Mouse (Mus musculus) left cerebral cortex, postnatal 25 days (tissue): Measurements from ENCODE around the gene Akap1. TPM values are rescaled to one million over a fixed set of nuclear protein-coding genes. Genes with fewer than 3 reads are reported as not detected.

ENCODE experiments used
- DNase-seq, 2 experiments: peaks; one replicate each; pipeline ENCODE4 v3.0.0; 2022; ENCODE audit warnings: low spot score in 2 of 2, mixed read lengths in 1 of 2
- intact Hi-C: fragments of 180-260 bp; cut with DNase I; formaldehyde crosslinking; loops from one replicate; pipeline ENCODE4 v1.15.1; 2025
- total RNA-seq, 2 experiments: library from RNA; stranded (reverse); gene quantifications; 2 replicates each; pipeline ENCODE4 v1.2.3; 2021

Akap1 gene
- total RNA-seq, 2 experiments from 2014 or later: 34.2 to 41.7 TPM

- intact Hi-C loops: loop anchor here (5.0 kb wide), 4 partner anchors 94 to 854 kb away; no protein-coding TSS in a partner anchor
- DNase-seq: no peak
Measured at GRCm38 (mm10) chr11:88820742-88821576, 43.4 kb downstream of the Akap1 start.

GRCm38 (mm10) chr11:88820253-88820652, 44.1 kb downstream of the Akap1 start:
- intact Hi-C loops: loop anchor here (5.0 kb wide), 4 partner anchors 93 to 853 kb away; no protein-coding TSS in a partner anchor
- no peak for DNase-seq

GRCm38 (mm10) chr11:88817061-88817460, 47.3 kb downstream of the Akap1 start:
- intact Hi-C loops: no loop called here
- no peak for DNase-seq

GRCm38 (mm10) chr11:88803231-88804010, 61.0 kb downstream of the Akap1 start:
- intact Hi-C loops: no loop called here
- DNase-seq: no peak

- no peak for DNase-seq
- intact Hi-C loops: no loop called here
Measured at GRCm38 (mm10) chr11:88796207-88796606, 68.2 kb downstream of the Akap1 start.

GRCm38 (mm10) chr11:88789893-88790292, 74.5 kb downstream of the Akap1 start:
- intact Hi-C loops: no loop called here
- DNase-seq: no peak

GRCm38 (mm10) chr11:88786816-88787215, 77.6 kb downstream of the Akap1 start:
- intact Hi-C loops: no loop called here
- DNase-seq: no peak

GRCm38 (mm10) chr11:88783525-88783924, 80.9 kb downstream of the Akap1 start:
- DNase-seq: no peak
- intact Hi-C loops: no loop called here

- DNase-seq: peak in 1 of 2 experiments; percentile 4
Measured at GRCm38 (mm10) chr11:88782531-88782930, 81.9 kb downstream of the Akap1 start.

More at GRCm38 (mm10) chr11:88782531-88782930, 81.9 kb downstream of the Akap1 start:
- intact Hi-C loops: no loop called here

Other genes with a start within 250 kb of the Akap1 start
- gene Msi2, start 146.1 kb downstream of the Akap1 start, total RNA-seq: 100 to 1,000 TPM; 116 to 123 TPM
- gene Scpep1, start 90.9 kb upstream of the Akap1 start, total RNA-seq: 10 to 100 TPM; 19.0 to 20.7 TPM
- not detected for gene Elobl, start 102.3 kb upstream of the Akap1 start, total RNA-seq
- gene Coil, start 105.7 kb upstream of the Akap1 start, total RNA-seq: 10 to 100 TPM; 21.9 to 22.7 TPM
- gene Trim25, start 134.8 kb upstream of the Akap1 start, total RNA-seq: 1 to 10 TPM; 3.3 to 3.8 TPM
- gene Dgke, start 202.3 kb upstream of the Akap1 start, total RNA-seq: 10 to 100 TPM; 51.0 to 53.0 TPM
- gene Gm525, start 209.3 kb upstream of the Akap1 start, total RNA-seq: not detected